Mouse (Mus musculus) gastrocnemius, adult 2 months (tissue): ENCODE results near the gene Bmf. TPM values are rescaled to one million over a fixed set of nuclear protein-coding genes. Genes with fewer than 3 reads are reported as not detected.

ENCODE experiments used
- DNase-seq: peaks from one replicate; pipeline ENCODE4 v3.0.0; 2022
- H3K27ac ChIP-seq: fragments of 200-600 bp; 2 replicates; pipeline ENCODE4 v1.8.1; 2022; ENCODE audit warnings: mild to moderate bottlenecking
- H3K4me3 ChIP-seq: fragments of 200-600 bp; 2 replicates; pipeline ENCODE4 v1.8.1; 2022; ENCODE audit warnings: mild to moderate bottlenecking, moderate library complexity
- CTCF ChIP-seq: fragments of 200-600 bp; IDR thresholded peaks from 2 replicates; pipeline ENCODE4 v1.8.1; 2022; ENCODE audit warnings: antibody characterized with exemption, mild to moderate bottlenecking, moderate library complexity
- intact Hi-C: fragments of 180-260 bp; cut with DNase I; formaldehyde crosslinking; loops from one replicate; pipeline ENCODE4 v1.15.1; 2025
- long read RNA-seq, 2 experiments: library from polyadenylated mRNA; stranded (forward); transcript quantifications; one replicate each; pipeline ENCODE4 v2.0.0; 2021
- total RNA-seq, 2 experiments: library from RNA; stranded (reverse); gene quantifications; 2 replicates each; pipeline ENCODE4 v1.2.3; 2021

Bmf gene
- 1 to 10 TPM; 3.3 to 6.2 TPM for total RNA-seq
- long read RNA-seq, experiment 1, result 0 reads
- long read RNA-seq, experiment 2, result 0 reads

DNA sequence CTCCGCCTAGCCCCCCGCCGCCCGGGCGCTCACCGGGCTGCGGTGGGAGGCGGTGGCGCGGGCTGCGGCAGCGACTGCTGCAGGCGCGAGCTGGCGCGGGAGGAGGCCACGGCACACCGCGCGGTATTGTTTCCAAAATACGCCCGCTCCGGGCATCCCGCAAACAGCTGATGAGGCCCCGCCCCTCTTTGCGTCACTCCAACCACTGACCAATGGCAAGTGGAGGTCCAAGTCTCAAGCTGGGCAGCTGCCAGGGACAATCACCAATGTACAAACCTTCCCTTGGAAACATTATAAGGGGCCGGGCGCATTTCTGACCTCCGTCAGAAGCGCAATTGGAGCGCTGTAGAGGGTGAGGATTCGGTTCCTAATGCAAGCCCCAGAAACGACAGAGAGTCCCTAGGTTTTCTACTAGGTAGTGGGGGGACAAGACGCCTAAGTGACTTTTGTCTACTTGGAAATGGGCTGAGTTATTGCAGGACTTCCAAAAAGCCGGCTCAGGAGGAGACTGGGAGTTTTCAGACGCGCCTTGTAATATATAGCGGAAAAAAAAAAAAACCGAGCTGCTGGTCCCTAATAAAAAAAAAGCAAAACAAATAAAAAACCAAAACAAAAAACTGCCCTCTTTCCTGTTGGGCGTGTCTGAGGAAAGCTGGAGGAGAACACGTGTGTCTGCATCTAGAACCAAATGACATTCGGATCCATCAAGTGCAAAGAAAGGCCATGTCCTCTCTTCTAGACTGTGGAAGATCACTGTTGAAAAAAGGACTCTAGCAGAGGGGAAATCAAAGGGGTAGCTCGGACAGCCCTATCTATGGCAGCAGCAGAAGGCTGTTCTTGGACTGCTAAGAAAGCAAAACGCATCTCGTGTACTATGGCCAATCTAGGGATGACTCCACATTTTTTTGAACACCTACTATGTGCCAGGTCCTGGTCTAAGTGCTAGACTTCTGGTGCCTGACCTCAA is at the start of gene Bmf:
Bmf (minus strand) TSS at position 181 of the 967 bp plus-strand sequence.
- intact Hi-C loops, result loop anchor here (5.0 to 10.0 kb wide), 2 partner anchors 48 to 195 kb away; partner anchors contain the start of genes Bub1b and Inafm2
- Histone ChIP-seq H3K4me3 (peak within 1 kb of the TSS; percentile 94), H3K27ac (peak within 1 kb of the TSS; percentile 96)
- no peak for TF ChIP-seq CTCF
- DNase-seq, result peak; percentile 100

DNA sequence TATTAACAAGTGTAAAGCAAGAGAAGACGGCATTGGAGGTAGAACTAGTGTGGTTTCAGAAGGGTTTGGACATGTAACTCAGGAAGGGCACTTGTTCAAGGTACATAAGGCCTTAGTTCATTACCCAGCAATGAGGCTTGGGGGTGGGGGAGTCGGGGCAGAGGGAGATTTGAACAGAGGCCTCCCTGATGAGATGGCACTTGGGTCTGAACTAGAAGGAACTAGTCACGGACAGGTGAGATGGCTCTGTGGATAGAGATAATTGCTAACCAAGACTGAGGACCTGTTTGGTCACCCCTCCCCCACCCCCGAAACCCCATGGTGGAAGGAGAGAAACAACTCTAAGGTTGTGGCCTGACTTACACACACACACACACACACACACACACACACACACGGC is 49.6 kb upstream of the Bmf start:
- H3K4me3 ChIP-seq, result no peak overlapping the region
- TF ChIP-seq CTCF, result no peak
- DNase-seq, result no peak
- intact Hi-C loops, result loop anchor here (5.0 kb wide), 1 partner anchor 52 kb away; the partner anchor contains the start of gene Bmf
- no peak overlapping the region for H3K27ac ChIP-seq

DNA sequence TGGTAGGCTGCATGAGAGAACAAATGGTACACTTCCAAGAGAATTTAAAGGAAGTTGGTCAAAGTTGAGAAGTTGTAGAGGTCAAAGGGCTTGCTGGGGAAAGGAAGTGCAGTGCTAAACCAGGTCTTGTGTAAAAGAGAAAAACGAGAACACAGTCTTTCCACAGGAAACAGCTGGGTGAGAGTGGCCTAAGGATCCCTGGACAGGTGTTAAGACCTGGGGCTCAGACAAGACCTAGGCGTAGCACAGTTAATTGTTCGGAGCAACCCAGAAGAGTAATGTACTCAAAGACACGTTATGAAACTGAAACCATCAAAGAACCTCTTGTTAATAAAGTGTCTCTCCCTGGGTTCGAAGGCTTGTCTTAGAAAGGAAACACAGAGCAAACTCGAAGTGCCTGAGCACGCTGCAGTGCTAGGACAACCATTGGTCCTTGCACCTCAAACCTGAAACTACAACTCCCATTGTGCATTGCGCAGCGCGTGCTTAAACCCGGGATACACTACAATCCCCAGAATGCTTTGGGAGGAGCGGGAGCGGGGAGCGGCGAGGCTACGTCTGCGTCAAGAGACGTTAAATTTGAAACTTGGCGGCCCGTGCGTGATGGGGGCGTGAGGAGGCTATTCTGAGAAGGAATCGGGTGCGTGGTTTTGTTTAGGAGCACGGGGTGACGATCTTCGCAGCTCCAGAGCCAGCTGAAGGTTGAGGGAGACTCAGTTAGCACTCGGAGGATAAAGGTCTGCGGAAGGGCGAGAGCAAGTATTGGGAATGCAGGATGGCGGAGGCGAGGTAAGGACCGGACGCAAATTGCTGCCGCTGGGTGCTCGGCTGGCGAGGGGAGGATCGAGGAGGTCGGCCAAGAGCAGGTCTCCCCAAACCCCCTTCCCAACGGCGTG is 48.4 kb upstream of the Bmf start, which contains the start of gene Bub1b:
Bub1b (plus strand) TSS at position 539 of the 896 bp plus-strand sequence.
- DNase-seq, result peak; percentile 92
- TF ChIP-seq CTCF, result no peak
- peak within 1 kb of the TSS; percentile 74 for H3K4me3 ChIP-seq
- intact Hi-C loops, result loop anchor here (5.0 kb wide), 1 partner anchor 51 kb away; the partner anchor contains the start of gene Bmf
- 0 out of 2 replicates have a peak within 1 kb of the TSS, but pooled peaks have one; percentile 24 for H3K27ac ChIP-seq

DNA sequence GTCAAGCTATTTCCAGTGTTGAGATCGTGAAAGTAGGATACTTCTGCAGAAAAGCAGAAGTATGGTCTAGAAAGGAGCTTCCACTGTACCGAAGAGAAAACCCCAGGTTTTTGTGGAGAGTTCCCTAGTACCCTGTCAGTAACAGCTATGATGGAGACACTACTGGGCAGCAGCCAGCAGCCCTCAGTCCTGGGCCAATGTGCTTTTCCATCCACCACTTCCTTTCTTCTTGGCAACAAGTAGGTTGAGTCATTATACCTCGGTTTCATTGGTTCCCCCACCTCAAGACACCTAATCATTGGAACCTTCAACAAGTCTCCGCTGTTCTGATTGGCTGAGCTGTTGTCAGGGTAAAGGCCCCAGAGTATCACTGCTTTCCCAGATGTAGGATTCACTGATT is 41.6 kb upstream of the Bmf start:
- no peak for DNase-seq
- Histone ChIP-seq H3K4me3 (no peak overlapping the region), H3K27ac (no peak overlapping the region)
- no peak for TF ChIP-seq CTCF
- intact Hi-C loops, result no loop called here

DNA sequence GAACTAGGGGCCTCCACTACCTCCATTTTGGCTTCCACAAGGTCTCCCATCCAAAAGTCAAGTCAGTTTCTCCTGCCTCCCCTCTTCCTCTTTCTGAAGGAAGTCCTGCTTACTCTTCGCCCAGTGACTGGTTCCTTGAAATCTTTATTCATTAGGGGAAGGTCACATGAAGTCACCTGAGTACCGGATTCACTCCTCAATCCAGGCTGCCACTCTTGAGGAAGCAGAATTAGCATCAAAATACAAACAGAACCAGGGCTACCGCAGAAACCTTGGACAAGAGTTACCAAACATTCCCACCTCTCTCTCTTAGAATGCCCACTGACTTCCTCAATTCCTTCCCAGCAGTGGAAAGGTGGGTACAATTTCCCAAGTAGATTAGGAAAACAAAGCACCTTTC is 38.2 kb upstream of the Bmf start:
- no peak for TF ChIP-seq CTCF
- intact Hi-C loops, result no loop called here
- Histone ChIP-seq H3K27ac (no peak overlapping the region), H3K4me3 (no peak overlapping the region)
- DNase-seq, result no peak

DNA sequence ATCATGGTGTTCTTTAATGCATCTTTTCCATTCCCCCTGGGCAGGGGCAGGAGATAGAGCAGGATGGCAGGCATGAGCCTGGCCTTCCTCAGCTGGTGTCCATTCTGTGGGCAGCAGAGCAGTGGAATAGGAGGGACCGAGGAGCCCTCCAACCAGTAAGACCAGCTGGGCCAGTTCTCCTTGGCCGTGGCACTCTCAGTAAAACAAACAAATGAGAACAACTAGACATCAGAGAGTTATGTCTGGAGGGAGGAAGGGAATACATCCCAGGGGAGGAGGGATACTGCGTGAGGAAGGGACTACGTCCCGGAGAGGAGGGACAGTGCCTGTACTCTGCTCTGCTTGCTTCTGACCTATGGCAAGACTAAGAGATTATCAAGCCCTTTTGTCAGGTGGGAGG is 36.5 kb upstream of the Bmf start:
- TF ChIP-seq CTCF, result no peak
- no peak for DNase-seq
- H3K27ac ChIP-seq, result no peak overlapping the region
- no peak overlapping the region for H3K4me3 ChIP-seq
- intact Hi-C loops, result no loop called here

DNA sequence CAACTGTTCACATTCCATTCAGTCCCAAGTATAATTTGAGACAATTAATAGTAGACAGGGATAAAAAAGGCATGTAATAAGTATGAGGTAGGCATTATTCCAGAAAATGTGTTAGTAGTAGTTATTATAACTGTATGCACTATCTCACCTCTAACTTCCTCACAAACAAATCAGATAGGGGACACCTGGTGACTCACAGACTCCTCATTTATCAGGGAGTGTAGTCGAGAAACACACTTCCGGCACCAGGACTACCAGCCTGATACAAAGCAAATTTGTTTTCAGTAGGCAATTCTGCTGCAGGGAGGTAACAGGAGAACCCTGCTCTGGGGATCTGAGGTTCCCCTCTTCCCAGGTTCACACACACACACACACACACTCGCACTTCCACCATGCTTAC is 23.6 kb upstream of the Bmf start:
- intact Hi-C loops, result no loop called here
- no peak overlapping the region for H3K27ac ChIP-seq
- TF ChIP-seq CTCF, result no peak
- no peak overlapping the region for H3K4me3 ChIP-seq
- no peak for DNase-seq

DNA sequence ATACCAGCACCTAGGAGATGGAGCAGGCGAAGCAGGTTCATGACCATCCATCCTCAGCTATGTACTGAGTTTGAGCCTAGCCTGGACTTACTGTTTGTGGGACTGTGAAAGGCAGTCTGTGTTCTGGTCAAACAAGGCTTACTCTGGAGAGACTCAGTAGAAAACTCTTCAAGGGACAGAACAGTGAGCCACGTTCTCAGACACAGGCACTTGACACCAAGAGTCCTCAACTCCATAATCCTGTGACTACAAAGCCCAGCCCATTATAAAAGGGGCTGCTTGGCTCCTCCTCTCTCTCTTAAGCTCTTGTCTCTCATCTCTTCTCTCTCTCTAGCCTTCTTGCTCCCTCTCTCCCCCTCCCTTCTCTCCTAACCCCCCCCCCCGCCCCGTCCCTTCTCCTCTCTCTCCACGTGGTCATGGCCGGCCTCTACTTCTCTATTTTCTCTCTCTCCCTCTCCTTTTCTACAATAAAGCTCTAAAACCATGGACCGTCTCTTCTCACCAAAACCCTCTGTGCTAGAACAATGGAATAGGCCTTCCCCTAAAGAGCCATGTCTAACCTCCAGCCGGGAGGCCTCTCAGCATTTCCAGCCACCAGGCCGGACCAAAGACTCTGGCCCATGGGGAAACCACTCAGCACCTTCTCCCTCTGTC is 22.8 kb upstream of the Bmf start:
- no peak for TF ChIP-seq CTCF
- DNase-seq, result no peak
- Histone ChIP-seq H3K4me3 (no peak overlapping the region), H3K27ac (no peak overlapping the region)
- intact Hi-C loops, result no loop called here

DNA sequence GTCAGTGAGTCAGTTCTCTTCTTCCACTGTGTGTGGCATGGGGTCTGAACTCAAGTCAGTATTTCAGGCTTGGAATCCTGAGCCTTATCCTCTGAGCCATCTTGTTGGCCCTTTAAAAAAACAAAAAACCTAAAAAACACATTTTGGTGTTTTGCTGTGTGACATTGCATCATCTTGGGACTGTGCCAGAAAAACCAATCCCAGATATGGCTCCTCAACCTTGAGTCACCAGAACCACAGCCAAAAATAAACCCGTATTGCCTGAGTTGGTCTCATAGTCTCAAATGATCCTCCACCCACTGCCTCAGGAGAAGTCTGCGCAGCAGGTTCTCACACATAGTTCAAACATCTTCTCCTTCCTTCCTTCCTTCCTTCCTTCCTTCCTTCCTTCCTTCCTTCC is 21.5 kb upstream of the Bmf start:
- no peak overlapping the region for H3K27ac ChIP-seq
- intact Hi-C loops, result no loop called here

DNA sequence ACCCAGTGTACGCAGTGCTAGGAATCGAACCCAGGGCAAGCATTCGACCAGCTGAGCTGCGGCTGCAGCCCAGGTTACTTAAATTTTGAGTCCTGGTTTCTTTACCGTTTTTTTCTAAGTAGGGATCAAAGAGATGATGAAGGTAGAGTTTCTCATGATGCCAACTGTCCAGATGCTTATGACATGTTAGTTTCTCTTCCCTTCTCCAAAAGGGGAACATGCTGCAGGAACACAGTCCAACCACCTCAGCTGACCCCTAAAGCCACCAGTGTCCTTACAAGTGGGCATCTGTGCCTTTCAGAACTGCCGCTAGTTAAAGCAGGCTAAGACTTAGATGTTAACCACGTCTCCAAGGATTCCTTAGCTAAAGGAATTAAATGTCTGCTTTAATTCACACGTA is 17.7 kb upstream of the Bmf start:
- Histone ChIP-seq H3K27ac (no peak overlapping the region), H3K4me3 (no peak overlapping the region)
- intact Hi-C loops, result no loop called here
- TF ChIP-seq CTCF, result no peak
- DNase-seq, result no peak

More for the DNA sequence above, 21.5 kb upstream of the Bmf start:
- no peak for TF ChIP-seq CTCF
- DNase-seq, result no peak
- H3K4me3 ChIP-seq, result no peak overlapping the region

DNA sequence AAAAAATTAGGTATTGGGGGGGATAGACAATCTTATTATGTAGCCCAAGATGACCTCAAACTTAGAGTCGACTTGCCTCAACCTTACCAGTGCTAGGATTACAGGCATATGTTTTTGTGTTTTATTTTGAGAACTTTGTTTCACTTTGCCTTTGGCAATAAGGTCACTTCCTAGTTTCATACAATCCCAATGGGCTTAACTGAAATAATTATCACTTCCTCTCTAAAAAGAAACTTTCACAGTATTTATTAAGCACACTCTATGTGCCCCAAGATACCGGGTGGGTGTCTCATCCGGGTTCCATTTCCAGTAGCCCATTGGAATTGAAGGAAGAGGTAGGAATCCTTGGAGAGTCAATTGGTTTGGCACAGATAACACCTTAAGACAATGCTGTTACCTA is 12.9 kb upstream of the Bmf start:
- intact Hi-C loops, result no loop called here
- no peak for DNase-seq
- Histone ChIP-seq H3K4me3 (no peak overlapping the region), H3K27ac (peak overlapping the region; percentile 51)
- TF ChIP-seq CTCF, result no peak

DNA sequence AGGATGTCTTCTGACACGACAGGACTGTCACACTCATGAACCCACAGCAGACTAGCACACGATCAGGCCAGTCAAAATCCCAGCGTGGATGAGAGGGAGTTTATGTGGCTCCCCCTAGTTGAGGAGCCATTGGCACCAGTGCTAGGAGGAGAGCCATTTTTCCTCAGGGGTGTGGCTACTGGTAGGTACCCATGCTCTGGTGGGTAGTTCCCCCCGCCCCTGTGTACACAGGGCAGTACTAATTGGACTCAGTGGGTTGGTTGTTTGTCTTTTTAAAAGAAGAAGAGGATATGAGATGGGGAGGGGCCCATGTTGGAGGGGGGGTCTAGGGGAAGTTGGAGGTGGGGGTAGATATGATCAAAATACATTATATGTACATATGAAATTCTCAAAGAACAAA is 12.5 kb upstream of the Bmf start:
- no peak for DNase-seq
- no peak for TF ChIP-seq CTCF
- intact Hi-C loops, result no loop called here
- Histone ChIP-seq H3K27ac (peak overlapping the region; percentile 51), H3K4me3 (no peak overlapping the region)
